Mouse (Mus musculus) liver, embryonic 13.5 days (tissue): Measurements from ENCODE around the gene Mag. TPM values are rescaled to one million over a fixed set of nuclear protein-coding genes. Genes with fewer than 3 reads are reported as not detected.
A peak's percentile ranks its signal among the peaks of the same experiment; 100 is the strongest.

Experiments used
- ATAC-seq: fragments of 200-750 bp; cut with Nextera tagmentation; 2 replicates; pipeline ENCODE4 v1.8.0; 2017; ENCODE audit warnings: low read depth, mild to moderate bottlenecking, moderate number of reproducible peaks, moderate library complexity
- DNase-seq: peaks from one replicate; pipeline ENCODE4 v3.0.0; 2022
- H3K27ac ChIP-seq: fragments of 300-500 bp; sonication (generic); 2 replicates; pipeline ENCODE4 v1.5.1; 2015; ENCODE audit warnings: moderate library complexity, mild to moderate bottlenecking, inconsistent platforms
- H3K27me3 ChIP-seq: fragments of 300-500 bp; sonication (generic); 2 replicates; pipeline ENCODE4 v1.6.1; 2015; ENCODE audit warnings: mild to moderate bottlenecking, inconsistent platforms
- H3K36me3 ChIP-seq: fragments of 300-500 bp; sonication (generic); 2 replicates; pipeline ENCODE4 v1.6.1; 2015; ENCODE audit warnings: mild to moderate bottlenecking, inconsistent platforms
- H3K4me1 ChIP-seq: fragments of 300-500 bp; sonication (generic); replicated peaks from 2 replicates; pipeline ENCODE4 v1.6.1; 2015; ENCODE audit warnings: inconsistent platforms
- H3K4me2 ChIP-seq: fragments of 300-500 bp; sonication (generic); 2 replicates; pipeline ENCODE4 v1.6.1; 2015; ENCODE audit warnings: inconsistent platforms, mild to moderate bottlenecking, moderate library complexity
- H3K4me3 ChIP-seq: fragments of 300-500 bp; sonication (generic); replicated peaks from 2 replicates; pipeline ENCODE4 v1.5.1; 2015; ENCODE audit warnings: mild to moderate bottlenecking, inconsistent platforms
- H3K9ac ChIP-seq: fragments of 300-500 bp; sonication (generic); 2 replicates; pipeline ENCODE4 v1.6.1; 2015; ENCODE audit warnings: mild to moderate bottlenecking, inconsistent platforms
- H3K9me3 ChIP-seq: fragments of 300-500 bp; sonication (generic); replicated peaks from 2 replicates; pipeline ENCODE4 v1.6.1; 2016; ENCODE audit warnings: inconsistent platforms
- WGBS: fragments of 180-500 bp; shearing (Covaris S2); methylation state at CpG from one replicate; pipeline ENCODE4 v1.1.7; 2015; ENCODE audit not compliant: insufficient replicate concordance; 5-methylcytosine and 5-hydroxymethylcytosine counted together
- polyA plus RNA-seq: library from polyadenylated mRNA; unstranded; fragments of >200 nt; fragmentation: Nextera tagmentation; extraction: Ambion mirVana; gene quantifications from 2 replicates; pipeline ENCODE4 v1.2.1, GENCODE M21; 2015

Mag gene
- polyA plus RNA-seq, 1 experiment from 2014 or later: 0.16 TPM

DNA sequence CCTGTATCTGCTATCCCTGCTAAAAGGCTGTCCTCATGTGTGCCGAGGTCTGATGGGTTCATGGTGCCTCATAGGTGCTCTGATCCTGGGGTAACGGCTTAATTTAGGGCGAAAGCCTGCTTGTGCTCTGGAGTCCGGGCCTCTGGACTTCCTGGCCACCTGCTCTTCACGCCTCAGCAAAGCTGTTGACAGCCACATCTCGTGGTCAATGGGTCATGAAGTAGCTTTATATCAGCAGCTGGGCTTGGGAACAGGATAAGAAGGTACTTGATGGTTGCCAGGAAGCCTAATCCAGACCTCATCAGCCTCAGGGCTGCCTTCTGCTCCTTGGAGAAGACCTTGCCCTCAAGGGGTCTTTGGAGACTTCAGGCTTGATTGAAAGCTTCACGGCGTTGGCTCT lies 51.3 kb downstream of the Mag start:
- H3K4me1 ChIP-seq: 0 out of 2 replicates have a peak, but pooled peaks cover 7% of the 10 kb centered on the region
- no peaks in the 10 kb centered on the region for H3K36me3 ChIP-seq
- no peak overlapping the region for H3K4me2 ChIP-seq
- DNase-seq (no peak), ATAC-seq (no peak)
- no peaks in the 10 kb centered on the region for H3K27me3 ChIP-seq
- no peaks in the 10 kb centered on the region for H3K9me3 ChIP-seq
- 48% methylated on average over 8 of the region's 8 CpGs for WGBS
- no peak overlapping the region for H3K9ac ChIP-seq
- H3K4me3 ChIP-seq: no peak overlapping the region
- no peak overlapping the region for H3K27ac ChIP-seq

DNA sequence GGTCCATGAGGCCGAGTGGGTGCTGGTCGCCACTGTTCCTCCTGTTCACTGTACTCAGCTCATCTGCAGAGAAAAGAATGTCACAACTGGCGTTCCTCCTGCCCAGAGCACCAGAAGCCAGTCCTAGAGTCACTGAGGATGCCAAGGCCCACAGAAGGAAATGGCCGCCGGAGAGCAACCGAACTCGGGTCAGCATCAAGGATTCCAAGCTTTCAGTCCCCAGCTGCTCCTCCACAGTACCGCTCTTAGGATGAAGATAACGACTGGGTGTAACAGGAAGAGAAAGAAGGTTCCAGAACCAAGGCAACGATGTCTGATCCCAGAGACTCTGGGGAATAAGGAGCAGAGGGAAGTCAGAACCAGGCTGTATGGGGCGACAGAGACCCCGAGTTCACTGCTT lies 53.2 kb downstream of the Mag start, which contains the start of gene Ffar1:
Ffar1 (minus strand) TSS at position 101 of the 400 bp plus-strand sequence.
- WGBS: 72% methylated on average over 12 of the region's 12 CpGs
- Histone ChIP-seq H3K4me2 (no peak within 1 kb of the TSS), H3K4me1 (0 out of 2 replicates have a peak, but pooled peaks cover 7% of the 10 kb centered on the region), H3K36me3 (no peaks in the 10 kb centered on the region), H3K27ac (no peak within 1 kb of the TSS), H3K9ac (no peak within 1 kb of the TSS), H3K9me3 (no peaks in the 10 kb centered on the region), H3K4me3 (no peak within 1 kb of the TSS), H3K27me3 (no peaks in the 10 kb centered on the region)
- DNase-seq (no peak), ATAC-seq (no peak)

DNA sequence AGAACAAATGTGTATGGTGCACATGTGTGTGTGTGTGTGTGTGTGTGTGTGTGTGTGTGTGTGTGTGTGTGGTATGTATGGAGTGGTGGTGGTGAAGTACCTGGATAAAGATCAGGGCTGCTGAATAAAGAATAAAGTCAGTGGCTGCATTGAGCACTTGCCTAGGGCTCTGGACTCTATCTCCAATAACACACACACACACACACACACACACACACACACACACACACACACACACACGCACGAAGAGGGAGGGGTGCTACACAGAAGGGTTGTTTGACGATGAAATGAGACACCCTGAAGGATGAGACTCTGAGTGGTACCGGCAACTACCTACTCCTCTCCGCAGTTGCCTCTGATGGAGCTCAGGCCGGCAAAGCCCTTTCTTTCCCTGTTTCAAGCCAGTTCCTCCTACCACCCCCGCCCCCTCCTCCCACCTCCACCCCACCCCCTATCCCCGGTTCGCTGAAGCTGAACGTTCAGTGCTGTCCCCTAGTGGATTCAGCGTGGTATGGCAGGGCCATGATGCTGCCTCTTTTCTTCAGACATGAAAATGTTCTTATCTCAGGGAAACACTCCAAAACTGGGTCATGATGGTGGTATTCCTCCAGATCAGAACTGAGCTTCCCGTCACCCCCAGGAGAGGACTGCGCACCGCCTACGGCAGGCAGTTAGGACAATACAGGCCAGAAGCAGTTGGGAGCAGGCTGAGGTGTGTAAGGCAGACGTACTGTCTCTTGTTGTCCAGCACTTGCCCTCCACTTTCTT lies 54.9 kb downstream of the Mag start:
- Histone ChIP-seq H3K4me1 (0 out of 2 replicates have a peak, but pooled peaks cover 7% of the 10 kb centered on the region), H3K4me2 (peak overlapping the region; percentile 32; the same call in 1 of the 2 replicates), H3K27ac (no peak overlapping the region), H3K9me3 (no peaks in the 10 kb centered on the region), H3K27me3 (no peaks in the 10 kb centered on the region), H3K9ac (no peak overlapping the region), H3K36me3 (no peaks in the 10 kb centered on the region), H3K4me3 (no peak overlapping the region)
- WGBS: 4% methylated on average over 15 of the region's 16 CpGs
- ATAC-seq (peak; percentile 55; the same call in 1 of the 2 replicates), DNase-seq (peak; percentile 40)

DNA sequence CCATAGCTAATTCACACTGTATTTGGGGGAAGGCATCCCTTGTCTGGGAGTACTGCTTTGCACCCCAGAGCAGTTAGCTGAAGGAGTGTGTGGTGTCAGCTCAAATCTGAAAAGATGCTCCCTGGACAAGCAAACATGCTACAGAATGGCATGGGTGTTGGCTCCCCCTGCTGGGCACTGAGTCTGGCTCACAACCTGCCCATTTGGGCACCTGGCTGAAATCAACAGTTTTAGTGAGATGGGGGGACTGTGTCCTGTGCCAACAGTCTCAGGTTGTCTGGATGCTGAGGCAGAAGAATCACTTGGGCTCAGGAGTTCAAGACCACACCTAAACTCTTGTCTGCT lies 55.4 kb downstream of the Mag start:
- 0 out of 2 replicates have a peak, but pooled peaks cover 7% of the 10 kb centered on the region for H3K4me1 ChIP-seq
- no peaks in the 10 kb centered on the region for H3K27me3 ChIP-seq
- H3K27ac ChIP-seq: no peak overlapping the region
- ATAC-seq (peak; percentile 43; the same call in 1 of the 2 replicates), DNase-seq (peak; percentile 32)
- no peak overlapping the region for H3K9ac ChIP-seq
- H3K36me3 ChIP-seq: no peaks in the 10 kb centered on the region
- no peaks in the 10 kb centered on the region for H3K9me3 ChIP-seq
- H3K4me2 ChIP-seq: no peak overlapping the region
- H3K4me3 ChIP-seq: no peak overlapping the region

DNA sequence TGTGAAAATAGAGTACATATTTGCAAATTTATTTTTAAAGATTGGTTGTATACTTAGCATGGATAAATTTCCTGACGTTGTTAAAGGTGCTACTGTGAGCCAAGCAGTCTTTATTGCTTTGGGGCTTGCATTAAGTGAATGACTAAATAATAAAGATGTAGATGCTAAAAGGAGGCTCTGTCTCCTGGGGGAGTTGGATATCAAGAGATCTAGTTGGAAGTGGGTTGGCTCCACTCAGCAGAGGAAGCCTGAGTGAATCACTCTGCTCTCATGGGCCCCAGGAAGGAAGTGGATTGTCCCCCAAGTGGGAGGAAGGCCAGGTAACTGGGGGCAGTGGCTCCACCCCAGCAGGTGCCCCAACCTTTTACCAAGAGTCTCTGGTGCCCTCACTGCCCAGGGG lies 56.9 kb downstream of the Mag start:
- Histone ChIP-seq H3K4me2 (no peak overlapping the region), H3K9me3 (no peaks in the 10 kb centered on the region), H3K27ac (no peak overlapping the region), H3K36me3 (no peaks in the 10 kb centered on the region), H3K4me1 (0 out of 2 replicates have a peak, but pooled peaks cover 7% of the 10 kb centered on the region), H3K9ac (no peak overlapping the region), H3K27me3 (no peaks in the 10 kb centered on the region), H3K4me3 (no peak overlapping the region)
- DNase-seq (no peak), ATAC-seq (no peak)
- WGBS: 51% methylated on average over 1 of the region's 1 CpGs

DNA sequence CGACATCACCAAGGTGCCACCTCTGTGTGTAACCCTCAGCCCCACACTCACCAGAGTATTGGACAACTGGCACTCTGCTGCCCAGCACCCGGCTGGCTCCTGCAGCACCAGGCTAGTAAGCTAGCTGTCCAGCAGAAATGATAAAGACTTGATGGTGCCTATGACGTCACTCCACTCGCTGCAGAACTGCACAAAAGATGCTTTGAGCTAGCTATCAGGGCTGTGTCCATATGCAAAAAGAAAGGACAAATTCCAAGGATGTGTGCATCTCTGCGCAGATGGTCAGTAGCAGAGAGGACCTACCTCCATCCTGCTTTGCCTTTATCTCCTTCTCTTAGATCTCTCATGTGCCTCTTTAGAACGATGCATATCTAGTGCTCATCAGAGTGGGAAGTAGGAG lies 58.6 kb downstream of the Mag start, which contains the start of gene Ffar3:
Ffar3 (minus strand) TSS at position 101 of the 400 bp plus-strand sequence.
- Histone ChIP-seq H3K9ac (no peak within 1 kb of the TSS), H3K4me1 (0 out of 2 replicates have a peak, but pooled peaks cover 7% of the 10 kb centered on the region), H3K27ac (no peak within 1 kb of the TSS), H3K4me3 (no peak within 1 kb of the TSS), H3K4me2 (no peak within 1 kb of the TSS), H3K36me3 (no peaks in the 10 kb centered on the region), H3K9me3 (no peaks in the 10 kb centered on the region), H3K27me3 (no peaks in the 10 kb centered on the region)
- ATAC-seq: no peak
- DNase-seq: no peak
- WGBS: 60% methylated on average over 6 of the region's 6 CpGs

DNA sequence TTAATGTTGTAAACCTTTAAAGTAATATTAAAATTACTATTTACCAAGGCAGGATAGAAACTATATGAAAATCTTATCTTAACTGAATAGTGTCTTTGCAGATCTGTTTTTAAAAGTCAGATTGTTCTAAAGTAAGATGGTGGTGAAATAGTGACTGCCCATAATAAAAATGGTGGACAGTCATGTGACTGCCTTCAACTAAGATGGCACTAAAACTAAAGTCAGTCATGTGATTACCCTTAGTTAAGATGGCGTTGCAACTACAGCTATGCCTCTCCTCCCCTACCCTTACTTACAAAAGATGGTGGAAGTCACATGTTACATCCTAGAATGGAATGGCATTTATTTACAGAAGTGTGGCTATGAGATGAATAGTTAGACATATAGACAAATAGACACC lies 63.3 kb downstream of the Mag start:
- H3K9me3 ChIP-seq: no peaks in the 10 kb centered on the region
- H3K4me3 ChIP-seq: no peak overlapping the region
- H3K27ac ChIP-seq: no peak overlapping the region
- DNase-seq: no peak
- 59% methylated on average over 1 of the region's 1 CpGs for WGBS
- H3K36me3 ChIP-seq: no peaks in the 10 kb centered on the region
- H3K4me2 ChIP-seq: no peak overlapping the region
- H3K9ac ChIP-seq: no peak overlapping the region
- no peak for ATAC-seq
- no peaks in the 10 kb centered on the region; the same call in 1 of the 2 replicates for H3K4me1 ChIP-seq
- H3K27me3 ChIP-seq: no peaks in the 10 kb centered on the region

Other genes with a start within 250 kb of the Mag start
- 38.2 and 38.7 TPM in 2 replicates for gene Haus5, start 249.9 kb downstream of the Mag start, polyA plus RNA-seq
- not detected in 2 replicates for gene Pmis2, start 243.3 kb downstream of the Mag start, polyA plus RNA-seq
- gene 2200002J24Rik, start 215.9 kb downstream of the Mag start, polyA plus RNA-seq: 0.34 and 0.37 TPM in 2 replicates
- gene Atp4a, start 202.7 kb downstream of the Mag start, polyA plus RNA-seq: 1.1 and 1.7 TPM in 2 replicates
- gene Tmem147, start 185.3 kb downstream of the Mag start, polyA plus RNA-seq: 108 and 121 TPM in 2 replicates
- gene Gapdhs, start 171.2 kb downstream of the Mag start, polyA plus RNA-seq: not detected in 2 replicates
- gene Sbsn, start 163.4 kb downstream of the Mag start, polyA plus RNA-seq: 0.08 and 0.22 TPM in 2 replicates
- gene Dmkn, start 151.1 kb downstream of the Mag start, polyA plus RNA-seq: 0.17 TPM in 1 of 2 replicates, not detected in the other
- gene Krtdap, start 127.0 kb downstream of the Mag start, polyA plus RNA-seq: 0.27 TPM in 1 of 2 replicates, not detected in the other
- 0.35 and 0.46 TPM in 2 replicates for gene Ffar2, start 91.1 kb downstream of the Mag start, polyA plus RNA-seq
- gene Ffar3, start 58.7 kb downstream of the Mag start, polyA plus RNA-seq: not detected in 2 replicates
- not detected in 2 replicates for gene Ffar1, start 53.3 kb downstream of the Mag start, polyA plus RNA-seq
- gene Cd22, start 34.5 kb downstream of the Mag start, polyA plus RNA-seq: 0.07 and 0.16 TPM in 2 replicates
- not detected in 2 replicates for gene Hamp2, start 9.8 kb upstream of the Mag start, polyA plus RNA-seq
- gene Hamp, start 29.2 kb upstream of the Mag start, polyA plus RNA-seq: 2.0 and 3.7 TPM in 2 replicates
- gene Usf2, start 41.9 kb upstream of the Mag start, polyA plus RNA-seq: 9.7 and 10.4 TPM in 2 replicates
- gene Lsr, start 58.6 kb upstream of the Mag start, polyA plus RNA-seq: 20.9 and 22.3 TPM in 2 replicates
- gene Fam187b, start 58.9 kb upstream of the Mag start, polyA plus RNA-seq: 2.1 TPM in 2 replicates
- 17.3 and 19.2 TPM in 2 replicates for gene Fxyd5, start 127.6 kb upstream of the Mag start, polyA plus RNA-seq
- gene Fxyd7, start 136.6 kb upstream of the Mag start, polyA plus RNA-seq: 0.17 and 0.47 TPM in 2 replicates
- gene Fxyd1, start 142.3 kb upstream of the Mag start, polyA plus RNA-seq: 41.1 and 44.2 TPM in 2 replicates
- gene Lgi4, start 144.5 kb upstream of the Mag start, polyA plus RNA-seq: 0.07 and 0.13 TPM in 2 replicates
- gene Fxyd3, start 161.8 kb upstream of the Mag start, polyA plus RNA-seq: 0.52 and 1.1 TPM in 2 replicates
- gene Hpn, start 200.4 kb upstream of the Mag start, polyA plus RNA-seq: 45.7 and 45.8 TPM in 2 replicates
- 0.42 and 0.60 TPM in 2 replicates for gene Scn1b, start 212.1 kb upstream of the Mag start, polyA plus RNA-seq
- 9.3 and 10.7 TPM in 2 replicates for gene Gramd1a, start 241.0 kb upstream of the Mag start, polyA plus RNA-seq